Mouse (Mus musculus) monocyte, adult 5-6 weeks (primary cell): ENCODE results near the gene Mras. TPM values are rescaled to one million over a fixed set of nuclear protein-coding genes. Genes with fewer than 3 reads are reported as not detected.

Source experiments
- total RNA-seq: library from RNA; stranded (forward); fragments of 200-1000, 200-491, 200-594 nt; gene quantifications from 3 replicates; pipeline ENCODE4 v1.2.3, GENCODE M21; 2017

The Mras gene
- total RNA-seq, 1 experiment from 2014 or later: not detected

Other genes with a start within 250 kb of the Mras start
- gene Faiml, start 200.1 kb downstream of the Mras start, total RNA-seq: not detected in 3 replicates
- gene Cep70, start 194.0 kb downstream of the Mras start, total RNA-seq: 24.1 to 37.1 TPM (median 29.0 TPM) in 3 replicates
- gene Esyt3, start 78.8 kb downstream of the Mras start, total RNA-seq: not detected in 3 replicates
- not detected in 3 replicates for gene Nme9, start 14.1 kb upstream of the Mras start, total RNA-seq
- gene Armc8, start 131.5 kb upstream of the Mras start, total RNA-seq: 28.9 to 34.8 TPM (median 29.1 TPM) in 3 replicates
- 44.1 to 75.6 TPM (median 51.6 TPM) in 3 replicates for gene Dbr1, start 138.4 kb upstream of the Mras start, total RNA-seq
- gene A4gnt, start 175.1 kb upstream of the Mras start, total RNA-seq: not detected in 3 replicates
- gene Dzip1l, start 192.1 kb upstream of the Mras start, total RNA-seq: not detected in 3 replicates